Mouse (Mus musculus): Measurements from ENCODE around the gene Rybp. TPM values are rescaled to one million over a fixed set of nuclear protein-coding genes. Genes with fewer than 3 reads are reported as not detected.

Gene Rybp
- polyA plus RNA-seq, 2 experiments, result 17.2 to 59.0 TPM

DNA sequence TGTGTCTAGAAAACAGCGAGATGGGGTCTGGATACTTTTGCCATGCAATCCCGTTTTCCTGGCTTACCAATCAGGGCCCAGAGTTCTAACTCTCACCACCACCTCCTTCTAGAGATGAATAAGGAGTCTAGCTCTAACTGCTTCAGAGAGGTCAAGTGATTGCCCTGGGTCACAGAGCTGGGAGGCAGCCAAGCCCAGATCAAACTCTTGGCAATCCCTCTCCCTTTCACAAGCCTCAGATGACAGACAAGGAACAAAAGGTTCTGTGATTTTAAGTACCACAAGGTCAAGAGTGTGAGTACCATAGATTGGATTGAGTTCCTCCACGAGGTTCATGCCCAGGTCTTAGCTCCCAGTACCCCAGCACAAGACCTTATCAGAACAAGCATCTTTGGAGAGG, 75.6 kb downstream of the Rybp start:
- DNase-seq (ENCODE audit: low spot score) (no peak), ATAC-seq (ENCODE audit: low FRiP score, low read depth) (no peak)
- Histone ChIP-seq H3K27ac (replicated peaks; ENCODE audit: low read depth, low read length) (no peak overlapping the region), H3K4me3 (replicated peaks; ENCODE audit: low read length) (no peak overlapping the region), H3K4me1 (ENCODE audit: control insufficient read depth, insufficient read depth, low read length) (peaks cover 45% of the 10 kb centered on the region), H3K27me3 (ENCODE audit: control insufficient read depth, insufficient read depth, low read length) (no peaks in the 10 kb centered on the region; the same call in 1 of the 2 replicates), H3K9ac (ENCODE audit: low read depth, low read length, severe bottlenecking) (no peak overlapping the region), H3K36me3 (ENCODE audit: control insufficient read depth, insufficient read depth, low read length) (no peaks in the 10 kb centered on the region), H3K4me2 (replicated peaks; ENCODE audit: low read depth, low read length, severe bottlenecking) (no peak overlapping the region), H3K9me3 (ENCODE audit: control insufficient read depth, low read length) (no peaks in the 10 kb centered on the region)
- TF ChIP-seq POLR2A (IDR thresholded peaks at IDR 0.05; ENCODE audit: borderline replicate concordance, extremely low read depth, insufficient read depth, insufficient read length), result no peak
- 71% methylated on average over 3 of the region's 3 CpGs for WGBS

- 70% methylated on average over 1 of the region's 1 CpGs for WGBS
- no peak for ATAC-seq (ENCODE audit: low FRiP score, low read depth)
- DNase-seq (ENCODE audit: low spot score), result no peak
- Histone ChIP-seq H3K27me3 (ENCODE audit: control insufficient read depth, insufficient read depth, low read length) (no peaks in the 10 kb centered on the region), H3K9ac (ENCODE audit: low read depth, low read length, severe bottlenecking) (no peak overlapping the region), H3K4me1 (ENCODE audit: control insufficient read depth, insufficient read depth, low read length) (peaks cover 43% of the 10 kb centered on the region), H3K27ac (replicated peaks; ENCODE audit: low read depth, low read length) (no peak overlapping the region), H3K4me2 (replicated peaks; ENCODE audit: low read depth, low read length, severe bottlenecking) (no peak overlapping the region), H3K4me3 (replicated peaks; ENCODE audit: low read length) (no peak overlapping the region), H3K9me3 (ENCODE audit: control insufficient read depth, low read length) (no peaks in the 10 kb centered on the region), H3K36me3 (ENCODE audit: control insufficient read depth, insufficient read depth, low read length) (no peaks in the 10 kb centered on the region)
- no peak for TF ChIP-seq POLR2A (IDR thresholded peaks at IDR 0.05; ENCODE audit: borderline replicate concordance, extremely low read depth, insufficient read depth, insufficient read length)
Observed at GRCm38 (mm10) chr6:100210517-100210916, 76.8 kb downstream of the Rybp start.

DNA sequence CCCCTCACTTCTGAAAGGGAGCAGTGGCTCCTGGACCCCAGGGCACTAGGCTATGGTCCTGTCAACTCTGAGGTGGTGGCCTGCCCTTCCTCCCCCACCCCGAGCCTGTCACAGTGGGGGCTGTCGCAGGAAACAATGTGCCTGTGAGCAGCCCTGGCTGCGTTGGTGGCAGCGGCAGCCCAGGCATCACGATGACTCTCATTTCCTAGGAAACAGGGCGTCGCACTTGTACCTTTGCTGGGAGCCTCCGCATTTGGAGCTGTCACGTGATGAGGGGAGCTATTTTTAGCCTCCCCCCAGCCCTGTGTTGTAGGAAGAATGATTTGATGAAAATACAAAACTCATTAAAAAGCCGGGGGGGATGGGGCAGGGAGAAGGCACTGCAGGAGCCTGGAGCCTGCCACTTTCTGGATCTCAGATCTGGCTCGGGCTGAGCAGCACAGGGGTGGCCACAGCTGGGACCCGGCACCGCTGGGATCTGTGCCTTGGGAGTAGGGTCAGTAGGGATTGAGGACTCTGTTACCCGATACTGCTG, 80.5 kb downstream of the Rybp start:
- Histone ChIP-seq H3K4me1 (ENCODE audit: control insufficient read depth, insufficient read depth, low read length) (peaks cover 23% of the 10 kb centered on the region), H3K9ac (ENCODE audit: low read depth, low read length, severe bottlenecking) (peak overlapping the region; percentile 17; the same call in 1 of the 2 replicates), H3K9me3 (ENCODE audit: control insufficient read depth, low read length) (no peaks in the 10 kb centered on the region), H3K27me3 (ENCODE audit: control insufficient read depth, insufficient read depth, low read length) (no peaks in the 10 kb centered on the region), H3K4me3 (replicated peaks; ENCODE audit: low read length) (no peak overlapping the region), H3K4me2 (replicated peaks; ENCODE audit: low read depth, low read length, severe bottlenecking) (no peak overlapping the region), H3K36me3 (ENCODE audit: control insufficient read depth, insufficient read depth, low read length) (no peaks in the 10 kb centered on the region), H3K27ac (replicated peaks; ENCODE audit: low read depth, low read length) (no peak overlapping the region)
- TF ChIP-seq POLR2A (IDR thresholded peaks at IDR 0.05; ENCODE audit: borderline replicate concordance, extremely low read depth, insufficient read depth, insufficient read length), result no peak
- 1% methylated on average over 14 of the region's 14 CpGs for WGBS
- no peak for DNase-seq (ENCODE audit: low spot score)
- ATAC-seq (ENCODE audit: low FRiP score, low read depth), result peak; percentile 50; the same call in 1 of the 2 replicates

DNA sequence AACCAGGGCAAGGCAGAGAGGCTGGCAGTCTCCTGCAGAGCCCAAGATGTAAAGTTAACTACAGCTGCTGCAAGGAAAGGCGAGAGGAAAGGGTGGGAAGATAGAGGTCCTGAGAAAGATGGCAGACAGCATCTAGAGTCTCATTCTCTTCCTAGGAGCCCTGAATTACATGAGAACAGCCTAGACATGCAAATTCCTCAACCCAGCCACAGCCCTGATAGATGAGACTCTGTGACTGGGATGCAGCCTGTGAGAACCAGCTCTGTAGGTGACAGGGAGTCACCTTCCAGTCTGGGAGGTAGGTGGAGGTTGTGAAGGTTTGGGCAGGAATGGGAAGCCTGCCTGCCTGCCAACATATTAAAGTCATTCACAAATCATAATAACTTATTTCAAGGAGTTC, 81.0 kb downstream of the Rybp start:
- Histone ChIP-seq H3K4me2 (replicated peaks; ENCODE audit: low read depth, low read length, severe bottlenecking) (no peak overlapping the region), H3K9ac (ENCODE audit: low read depth, low read length, severe bottlenecking) (no peak overlapping the region), H3K9me3 (ENCODE audit: control insufficient read depth, low read length) (no peaks in the 10 kb centered on the region), H3K4me3 (replicated peaks; ENCODE audit: low read length) (no peak overlapping the region), H3K27me3 (ENCODE audit: control insufficient read depth, insufficient read depth, low read length) (no peaks in the 10 kb centered on the region), H3K36me3 (ENCODE audit: control insufficient read depth, insufficient read depth, low read length) (no peaks in the 10 kb centered on the region), H3K27ac (replicated peaks; ENCODE audit: low read depth, low read length) (no peak overlapping the region), H3K4me1 (ENCODE audit: control insufficient read depth, insufficient read depth, low read length) (peaks cover 27% of the 10 kb centered on the region)
- no peak for DNase-seq (ENCODE audit: low spot score)
- no peak for TF ChIP-seq POLR2A (IDR thresholded peaks at IDR 0.05; ENCODE audit: borderline replicate concordance, extremely low read depth, insufficient read depth, insufficient read length)
- ATAC-seq (ENCODE audit: low FRiP score, low read depth), result no peak
- WGBS, result 59% methylated on average over 1 of the region's 1 CpGs

DNA sequence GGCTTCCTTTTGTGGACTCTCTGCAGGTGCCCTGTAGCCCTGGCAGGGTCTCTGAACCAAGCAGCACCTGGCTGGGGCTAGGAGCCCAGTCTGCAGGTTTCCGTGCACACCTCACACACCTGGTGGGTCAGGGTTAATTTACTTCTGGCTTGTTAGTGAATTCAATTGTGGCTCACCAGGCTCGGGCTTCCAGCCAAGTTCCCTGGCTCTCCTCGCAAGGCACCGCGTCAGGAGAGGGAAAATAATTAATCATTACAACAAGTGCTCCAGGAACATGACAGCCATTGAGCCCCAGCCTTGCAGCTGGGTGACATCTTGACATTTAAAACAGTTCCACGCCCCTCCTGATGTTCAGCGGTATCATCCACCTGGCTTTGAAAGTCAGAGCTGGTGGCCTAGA, 82.8 kb downstream of the Rybp start:
- H3K4me1 ChIP-seq (ENCODE audit: control insufficient read depth, insufficient read depth, low read length), result peaks cover 30% of the 10 kb centered on the region
- H3K36me3 ChIP-seq (ENCODE audit: control insufficient read depth, insufficient read depth, low read length), result no peaks in the 10 kb centered on the region
- no peak overlapping the region for H3K27ac ChIP-seq (replicated peaks; ENCODE audit: low read depth, low read length)
- no peak for ATAC-seq (ENCODE audit: low FRiP score, low read depth)
- H3K4me3 ChIP-seq (replicated peaks; ENCODE audit: low read length), result no peak overlapping the region
- H3K9me3 ChIP-seq (ENCODE audit: control insufficient read depth, low read length), result no peaks in the 10 kb centered on the region
- H3K9ac ChIP-seq (ENCODE audit: low read depth, low read length, severe bottlenecking), result no peak overlapping the region
- WGBS, result 32% methylated on average over 7 of the region's 7 CpGs
- peak; percentile 48 for DNase-seq (ENCODE audit: low spot score)
- H3K27me3 ChIP-seq (ENCODE audit: control insufficient read depth, insufficient read depth, low read length), result no peaks in the 10 kb centered on the region
- no peak overlapping the region for H3K4me2 ChIP-seq (replicated peaks; ENCODE audit: low read depth, low read length, severe bottlenecking)
- no peak for TF ChIP-seq POLR2A (IDR thresholded peaks at IDR 0.05; ENCODE audit: borderline replicate concordance, extremely low read depth, insufficient read depth, insufficient read length)

DNA sequence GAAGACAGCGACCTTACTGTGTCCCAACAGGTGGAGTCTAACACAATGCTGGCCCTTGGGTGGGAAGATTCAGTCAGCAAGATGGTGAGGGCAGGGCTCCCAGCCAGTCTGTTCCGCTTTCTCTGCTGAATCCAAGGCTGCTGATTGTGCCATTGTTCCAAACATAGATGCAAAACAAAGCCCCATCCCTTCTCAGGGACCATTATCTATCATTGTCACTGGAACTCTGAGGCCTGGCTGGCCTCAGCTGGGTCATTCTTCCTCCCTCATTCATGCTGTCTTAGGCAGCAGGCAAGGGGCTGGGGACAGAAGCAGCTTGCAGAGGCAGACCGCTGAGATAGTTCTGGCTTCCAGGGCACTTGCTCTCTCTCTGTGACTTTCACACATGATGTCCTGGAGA, 83.8 kb downstream of the Rybp start:
- DNase-seq (ENCODE audit: low spot score), result no peak
- Histone ChIP-seq H3K4me2 (replicated peaks; ENCODE audit: low read depth, low read length, severe bottlenecking) (no peak overlapping the region), H3K9ac (ENCODE audit: low read depth, low read length, severe bottlenecking) (no peak overlapping the region), H3K4me1 (ENCODE audit: control insufficient read depth, insufficient read depth, low read length) (peaks cover 30% of the 10 kb centered on the region), H3K27me3 (ENCODE audit: control insufficient read depth, insufficient read depth, low read length) (no peaks in the 10 kb centered on the region), H3K9me3 (ENCODE audit: control insufficient read depth, low read length) (no peaks in the 10 kb centered on the region), H3K36me3 (ENCODE audit: control insufficient read depth, insufficient read depth, low read length) (no peaks in the 10 kb centered on the region), H3K4me3 (replicated peaks; ENCODE audit: low read length) (no peak overlapping the region), H3K27ac (replicated peaks; ENCODE audit: low read depth, low read length) (no peak overlapping the region)
- 68% methylated on average over 3 of the region's 3 CpGs for WGBS
- no peak for TF ChIP-seq POLR2A (IDR thresholded peaks at IDR 0.05; ENCODE audit: borderline replicate concordance, extremely low read depth, insufficient read depth, insufficient read length)
- no peak for ATAC-seq (ENCODE audit: low FRiP score, low read depth)

Data from limb, embryonic 14.5 days (tissue).